Mouse (Mus musculus): ENCODE results near the gene Foxp4. TPM values are rescaled to one million over a fixed set of nuclear protein-coding genes. Genes with fewer than 3 reads are reported as not detected.

Foxp4 gene
- polyA plus RNA-seq (2015; fragmentation: Nextera tagmentation; extraction: Ambion mirVana), result 2.8 and 3.4 TPM in 2 replicates

GRCm38 (mm10) chr17:47924383-47925339, at the start of gene Foxp4:
Foxp4 (minus strand) TSS chr17:47924645.

GRCm38 (mm10) chr17:47834482-47834767, 90.0 kb downstream of the Foxp4 start, which contains the start of gene Mdfi:
Mdfi (minus strand) TSS chr17:47834691.

Other genes starting within 250 kb of the Foxp4 start
- 282 and 308 TPM in 2 replicates for gene Tomm6, start 236.3 kb downstream of the Foxp4 start, polyA plus RNA-seq (2015; fragmentation: Nextera tagmentation; extraction: Ambion mirVana)
- 4.3 and 4.6 TPM in 2 replicates for gene Frs3, start 235.6 kb downstream of the Foxp4 start, polyA plus RNA-seq (2015; fragmentation: Nextera tagmentation; extraction: Ambion mirVana)
- gene Gm21981, start 230.2 kb downstream of the Foxp4 start, polyA plus RNA-seq (2015; fragmentation: Nextera tagmentation; extraction: Ambion mirVana), result 0.09 and 0.24 TPM in 2 replicates
- gene Prickle4, start 229.9 kb downstream of the Foxp4 start, polyA plus RNA-seq (2015; fragmentation: Nextera tagmentation; extraction: Ambion mirVana), result 0.61 TPM in 1 of 2 replicates, not detected in the other
- gene Pgc, start 197.8 kb downstream of the Foxp4 start, polyA plus RNA-seq (2015; fragmentation: Nextera tagmentation; extraction: Ambion mirVana), result not detected in 2 replicates
- gene Tfeb, start 187.6 kb downstream of the Foxp4 start, polyA plus RNA-seq (2015; fragmentation: Nextera tagmentation; extraction: Ambion mirVana), result 30.7 and 30.9 TPM in 2 replicates
- 1.8 and 2.8 TPM in 2 replicates for gene Mdfi, start 90.0 kb downstream of the Foxp4 start, polyA plus RNA-seq (2015; fragmentation: Nextera tagmentation; extraction: Ambion mirVana)
- not detected in 2 replicates for gene 1700122O11Rik, start 113.6 kb upstream of the Foxp4 start, polyA plus RNA-seq (2015; fragmentation: Nextera tagmentation; extraction: Ambion mirVana)
- gene 1700067P10Rik, start 164.7 kb upstream of the Foxp4 start, polyA plus RNA-seq (2015; fragmentation: Nextera tagmentation; extraction: Ambion mirVana), result not detected in 2 replicates
- gene 9830107B12Rik, start 221.6 kb upstream of the Foxp4 start, polyA plus RNA-seq (2015; fragmentation: Nextera tagmentation; extraction: Ambion mirVana), result not detected in 2 replicates
- gene A530064D06Rik, start 242.6 kb upstream of the Foxp4 start, polyA plus RNA-seq (2015; fragmentation: Nextera tagmentation; extraction: Ambion mirVana), result 0.15 and 0.26 TPM in 2 replicates